Mouse (Mus musculus) 416B (cell line): Measurements from ENCODE around the gene Cc2d1a.

Experiments used
- DNase-seq: peaks from one replicate; pipeline ENCODE4 v3.0.0; 2011; ENCODE audit warnings: low read depth

The Cc2d1a gene

DNA sequence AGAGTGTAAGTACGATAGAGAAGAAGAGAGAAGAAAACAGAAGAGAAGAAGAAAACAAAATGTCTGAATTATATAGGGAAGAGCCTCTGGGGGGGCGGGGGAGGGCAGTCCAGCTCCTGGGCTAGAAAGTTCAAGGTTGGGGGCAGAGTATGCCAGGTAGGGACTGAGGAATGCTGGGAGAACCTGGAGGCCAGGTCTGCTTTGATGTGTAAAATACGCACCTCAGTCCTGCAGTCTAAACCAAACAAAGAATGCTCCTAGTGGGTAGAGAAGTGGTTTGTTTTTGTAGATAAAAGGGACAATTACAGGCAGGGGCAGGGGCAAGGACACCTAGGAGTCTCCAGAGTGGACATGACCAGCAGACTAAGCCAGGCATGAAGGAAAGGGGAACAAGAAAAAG, 29.7 kb upstream of the Cc2d1a start:
- no peak for DNase-seq

DNA sequence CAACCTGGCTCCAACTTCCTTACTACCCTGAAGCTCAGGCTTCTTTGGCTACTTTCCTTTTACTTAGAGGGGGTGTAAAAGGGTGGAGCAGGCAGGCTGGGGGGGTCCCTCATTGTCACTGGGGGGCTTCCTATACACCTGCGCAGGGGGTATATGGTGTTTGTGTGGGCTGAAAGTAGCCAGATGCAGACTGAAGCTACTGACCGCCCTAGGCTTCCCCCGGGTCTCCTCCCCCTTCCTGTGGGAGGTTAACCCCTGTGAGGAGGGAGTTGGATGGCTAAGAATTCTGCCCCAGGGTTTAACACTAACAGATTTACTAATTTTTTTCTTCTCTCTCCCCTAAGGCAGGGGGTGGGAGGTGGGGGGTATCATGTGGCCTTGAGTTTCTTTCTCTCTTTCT, 28.8 kb upstream of the Cc2d1a start:
- DNase-seq: no peak

DNA sequence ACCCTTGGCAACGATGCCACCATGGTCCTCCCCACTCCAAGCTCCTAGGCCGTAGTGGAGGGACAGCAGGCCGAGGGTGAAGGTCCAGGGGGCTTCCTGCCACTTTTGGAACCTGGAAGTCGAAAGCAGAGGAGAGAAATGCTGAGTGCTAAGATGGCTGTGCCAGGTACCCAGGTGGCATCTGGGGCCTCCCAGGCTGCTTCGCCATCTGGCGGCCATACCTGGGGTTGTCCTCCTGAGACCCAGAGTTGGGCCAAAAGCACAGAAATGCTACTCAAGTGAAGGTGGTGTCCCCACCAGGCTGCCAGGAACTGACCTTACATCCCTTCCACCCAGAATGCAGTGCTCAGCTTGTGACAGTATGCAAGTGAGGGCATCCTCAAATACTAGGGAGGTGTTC, 26.1 kb upstream of the Cc2d1a start:
- DNase-seq: peak; percentile 37

DNA sequence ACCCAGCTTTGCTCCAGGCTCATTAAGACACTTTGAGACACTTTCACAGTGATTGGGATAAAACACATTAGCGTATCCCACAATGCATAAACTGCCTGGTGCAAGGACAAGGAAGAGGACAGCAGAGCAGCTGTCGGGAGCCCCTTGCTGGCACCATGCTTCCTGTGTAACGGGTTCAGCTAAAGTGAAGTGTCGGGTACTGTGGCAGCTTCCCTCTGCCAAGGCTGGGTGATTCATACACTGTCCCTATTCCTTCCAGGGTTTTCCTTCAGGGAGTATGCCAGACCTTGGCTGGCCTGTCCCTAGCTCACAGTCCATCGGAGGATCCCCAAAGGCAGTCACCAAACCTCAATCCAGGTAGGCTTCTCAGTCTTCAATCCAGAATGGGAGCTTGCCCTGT, 22.4 kb upstream of the Cc2d1a start:
- no peak for DNase-seq

DNA sequence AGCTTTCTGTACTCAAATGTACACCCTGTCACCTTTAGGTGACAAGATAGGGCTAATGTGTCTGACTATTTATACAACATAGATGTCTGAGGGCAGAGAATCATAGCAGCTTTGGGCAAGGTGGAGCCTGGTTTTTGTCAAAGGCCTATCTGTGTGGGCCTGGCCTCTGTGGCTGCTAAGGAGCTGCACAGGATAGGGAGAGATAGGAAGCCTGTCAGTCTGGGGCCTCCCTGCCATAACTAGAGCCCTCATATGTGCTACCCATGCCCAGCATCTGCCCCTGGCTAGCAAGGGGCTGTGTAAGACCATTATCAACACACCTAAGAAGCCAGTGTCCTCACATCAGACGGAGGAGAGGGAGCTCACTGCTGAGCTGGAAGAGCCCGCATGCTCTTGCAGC, 20.0 kb upstream of the Cc2d1a start:
- DNase-seq: no peak

DNA sequence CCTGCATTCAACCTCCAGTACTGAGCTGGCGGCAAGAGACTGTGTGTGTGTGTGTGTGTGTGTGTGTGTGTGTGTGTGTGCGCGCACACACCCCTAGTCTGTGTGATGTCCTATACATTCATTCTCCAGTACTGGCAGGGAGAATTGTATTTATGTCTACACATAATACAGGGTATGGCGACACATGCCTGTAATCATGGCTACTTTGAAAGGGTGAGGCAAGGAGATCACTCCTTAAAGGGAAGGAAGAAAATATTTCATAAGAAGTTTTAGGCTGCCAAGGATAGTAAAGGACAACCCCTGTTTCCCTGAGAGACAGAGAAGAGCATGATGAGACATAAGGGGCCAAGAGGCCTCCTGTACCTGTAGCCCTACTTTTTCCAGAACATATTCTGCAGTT, 9.9 kb upstream of the Cc2d1a start:
- DNase-seq: peak; percentile 30

DNA sequence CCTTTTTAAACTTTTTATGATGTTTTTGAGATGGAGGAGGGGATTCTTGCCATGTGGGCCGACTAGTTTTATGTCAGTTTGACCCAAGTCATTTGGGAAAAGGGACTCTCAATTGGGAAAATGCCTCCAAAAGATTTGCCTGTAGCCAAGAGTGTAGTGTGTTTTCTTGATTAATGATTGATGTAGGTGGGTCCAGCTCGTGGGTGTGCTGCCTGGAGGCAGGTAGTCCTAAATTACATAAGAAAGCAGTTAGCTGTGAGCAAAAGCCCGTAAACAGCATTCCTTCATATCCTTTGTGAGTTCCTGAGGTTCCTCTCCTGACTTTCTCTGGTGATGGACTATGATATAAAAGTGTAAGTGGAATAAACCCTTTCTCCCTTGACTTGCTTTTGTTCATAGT, 1.4 kb upstream of the Cc2d1a start:
- DNase-seq: no peak

DNA sequence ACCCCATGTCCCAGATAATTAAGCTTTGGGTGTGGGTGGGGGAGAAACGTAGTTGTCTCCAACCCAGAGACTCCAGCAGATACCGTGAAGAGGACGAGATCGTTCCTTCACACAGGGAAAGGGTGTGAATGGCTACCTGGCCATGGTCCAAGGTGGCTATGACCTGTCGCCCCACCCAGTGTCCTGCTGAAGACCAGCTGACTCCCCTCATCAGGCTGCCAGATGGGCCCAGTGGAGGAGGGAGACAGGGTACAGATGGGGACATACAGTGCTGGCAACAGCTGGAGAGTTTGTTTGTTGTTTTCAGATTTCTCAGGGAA, 755 bp upstream of the Cc2d1a start:
- DNase-seq: no peak

DNA sequence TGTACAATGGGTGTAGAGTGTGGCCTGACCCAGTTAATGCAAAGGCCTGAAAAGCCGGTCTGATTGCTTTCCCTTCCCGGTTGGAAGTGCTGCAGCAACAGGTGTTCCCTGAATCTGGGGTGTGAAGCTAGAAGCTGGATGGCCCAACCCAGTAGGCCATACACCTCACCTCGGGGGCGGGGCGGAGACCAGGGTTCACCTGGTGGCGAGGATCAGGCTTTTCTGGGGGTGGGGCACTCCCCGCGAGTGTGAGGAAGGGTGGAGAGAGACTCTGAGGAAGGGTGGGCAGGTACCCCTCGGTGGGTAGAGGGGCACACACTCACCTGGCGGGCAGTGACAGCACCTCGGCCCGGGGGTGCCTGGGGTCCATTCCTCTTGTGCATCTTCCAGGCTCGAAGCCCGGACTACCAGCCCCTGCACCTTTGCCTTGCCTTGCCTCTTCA, 391 bp downstream of the Cc2d1a start:
- no peak for DNase-seq

DNA sequence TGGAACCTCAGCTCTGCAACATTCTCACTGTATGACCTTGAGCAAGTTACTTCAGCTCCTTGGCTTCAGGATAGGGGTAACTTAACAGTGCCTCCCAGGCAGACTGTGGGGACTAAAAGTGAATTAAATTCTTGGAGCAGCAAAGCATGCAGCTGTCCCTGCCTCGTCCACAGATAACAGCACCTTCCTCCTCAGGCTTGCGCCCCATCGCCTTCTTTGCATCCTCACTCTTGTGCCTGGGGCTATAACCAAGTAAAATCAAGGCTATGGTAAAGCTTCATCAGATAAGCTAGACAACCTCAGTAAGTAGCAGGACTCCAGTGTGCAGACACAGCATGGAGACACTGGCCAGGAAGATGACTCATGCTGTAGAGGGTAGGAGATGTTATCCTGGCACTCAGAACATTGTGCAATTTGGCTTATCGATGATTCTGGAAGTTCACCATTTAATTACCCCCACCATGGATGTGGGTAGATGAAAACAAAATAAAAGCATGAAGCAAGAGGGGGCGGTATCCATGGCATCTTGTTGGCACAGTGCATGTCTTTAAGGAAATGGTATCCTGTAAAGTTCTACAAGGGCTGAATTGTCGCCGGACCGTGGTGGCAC, 3.0 kb downstream of the Cc2d1a start:
- peak; percentile 95 for DNase-seq

DNA sequence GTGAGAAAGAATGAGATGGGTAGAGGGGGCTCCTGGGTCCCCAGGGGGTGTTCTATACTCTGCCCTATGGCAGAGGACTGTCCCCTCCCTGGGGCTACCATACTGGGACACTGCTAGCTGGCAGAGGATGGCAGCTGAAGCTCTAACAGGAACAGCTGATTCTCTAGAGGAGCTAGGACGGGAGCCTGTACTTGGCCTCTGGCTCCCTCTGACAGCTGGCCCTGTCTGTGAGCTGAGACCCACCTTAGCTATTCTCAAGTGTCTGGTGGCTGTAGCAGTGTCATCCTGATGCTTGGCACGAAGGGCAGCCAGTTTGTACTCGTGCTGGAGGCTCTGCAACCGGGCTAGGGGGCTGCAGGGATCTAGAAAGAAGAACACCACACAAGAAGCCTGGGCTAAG, 6.9 kb downstream of the Cc2d1a start:
- no peak for DNase-seq

DNA sequence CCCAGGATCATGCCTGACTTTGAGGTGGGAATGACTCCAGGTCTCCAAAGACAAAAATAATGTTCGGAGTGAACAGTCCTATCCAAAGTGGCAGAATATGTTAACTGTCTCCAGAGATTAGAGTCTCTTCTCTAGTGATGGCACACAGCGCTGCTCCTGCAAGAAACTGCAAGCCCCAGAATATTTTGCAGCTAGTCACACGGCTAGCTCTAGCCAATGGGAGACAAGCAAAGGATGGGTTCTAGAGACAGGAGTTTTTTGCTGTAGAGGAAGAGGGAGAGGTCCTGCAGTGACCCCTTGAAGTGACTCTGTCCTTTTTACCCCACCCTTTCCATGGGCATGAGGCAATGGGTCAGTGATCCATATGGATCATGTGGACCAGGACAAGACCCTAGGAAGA, 9.9 kb downstream of the Cc2d1a start:
- DNase-seq: no peak

DNA sequence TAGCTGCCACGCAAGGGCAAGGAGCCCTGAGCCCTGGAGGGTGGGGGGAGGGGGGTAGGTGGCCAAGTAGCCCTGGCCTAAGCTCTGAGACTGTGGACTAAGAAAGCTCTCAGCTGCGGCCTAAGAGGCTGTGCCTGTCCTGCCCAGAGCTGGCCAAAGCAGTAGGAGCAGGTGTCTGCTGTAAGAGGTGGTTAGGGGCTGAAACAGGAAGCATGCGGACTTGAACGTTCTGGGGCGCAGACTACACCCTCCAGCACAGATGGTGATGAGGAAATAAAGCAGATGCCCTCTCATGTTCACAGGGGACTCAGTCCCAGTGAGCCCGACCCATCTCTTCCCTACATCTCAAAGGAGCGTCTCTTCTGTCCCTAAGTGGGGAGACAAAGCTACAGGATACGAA, 15.5 kb downstream of the Cc2d1a start:
- DNase-seq: no peak

DNA sequence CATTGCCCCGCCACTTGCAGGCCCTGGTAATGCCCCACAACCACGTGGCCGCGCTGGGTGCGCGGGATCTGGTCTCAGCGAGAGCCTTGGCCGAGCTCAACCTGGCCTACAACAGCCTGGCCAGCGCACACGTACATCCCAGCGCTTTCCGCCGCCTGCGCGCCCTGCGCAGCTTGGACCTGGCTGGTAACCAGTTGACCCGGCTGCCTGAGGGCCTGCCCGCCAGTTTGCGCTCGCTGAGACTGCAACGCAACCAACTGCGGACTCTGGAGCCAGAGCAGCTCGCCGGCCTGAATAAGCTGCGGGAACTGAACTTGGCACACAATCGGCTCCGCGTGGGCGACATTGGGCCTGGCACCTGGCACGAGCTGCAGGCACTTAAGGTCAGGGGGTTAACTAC, 16.9 kb downstream of the Cc2d1a start:
- no peak for DNase-seq

DNA sequence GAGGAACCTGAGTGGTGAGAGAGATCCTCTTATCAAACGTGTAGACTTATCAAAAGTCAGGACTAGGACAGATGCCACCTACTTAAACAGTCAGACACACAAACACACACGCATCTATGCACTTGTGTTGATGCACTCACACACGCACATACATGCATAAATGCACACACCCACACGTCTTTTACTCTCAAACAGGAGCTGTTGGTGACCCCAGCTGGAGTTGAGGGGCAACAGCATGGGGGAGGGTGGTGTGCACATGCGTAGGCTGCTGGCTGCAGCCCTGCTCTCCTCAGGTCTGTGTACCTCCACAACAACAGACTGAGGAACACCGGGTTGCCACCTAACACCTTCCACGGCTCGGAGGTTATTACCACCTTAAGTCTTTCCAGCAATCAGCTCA, 19.5 kb downstream of the Cc2d1a start:
- DNase-seq: peak; percentile 30

DNA sequence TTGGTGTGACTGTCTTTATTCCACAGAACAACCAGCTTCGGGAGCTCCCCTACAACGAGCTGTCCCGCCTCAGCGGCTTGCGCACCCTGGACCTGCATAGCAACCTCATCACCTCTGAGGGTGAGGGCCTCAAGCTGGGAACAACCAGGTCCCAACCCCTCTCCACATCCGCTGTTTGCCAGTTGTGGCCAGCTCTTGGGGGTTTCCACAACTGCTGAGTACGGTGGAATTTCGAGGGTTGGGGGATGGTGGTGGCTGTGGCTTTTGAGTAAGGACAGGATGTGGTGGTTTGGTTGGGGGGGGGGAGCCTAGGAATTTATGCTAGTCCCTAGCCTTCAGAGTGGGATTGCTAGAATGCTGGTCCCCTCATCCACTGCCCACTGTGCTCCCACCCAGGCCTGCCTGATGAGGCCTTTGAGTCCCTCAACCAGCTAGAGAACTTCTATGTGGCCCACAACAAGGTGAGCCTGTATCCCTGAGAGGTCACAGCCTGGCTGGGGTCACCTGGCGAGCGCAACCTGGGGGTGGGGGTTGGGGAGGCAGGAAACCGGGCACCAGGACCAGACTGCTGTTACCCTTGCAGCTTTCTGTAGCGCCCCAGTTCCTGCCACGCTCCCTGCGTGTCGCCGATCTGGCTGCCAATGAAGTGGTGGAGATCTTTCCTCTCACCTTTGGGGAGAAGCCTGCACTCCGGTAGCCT, 20.4 kb downstream of the Cc2d1a start:
- DNase-seq: peak; percentile 75

DNA sequence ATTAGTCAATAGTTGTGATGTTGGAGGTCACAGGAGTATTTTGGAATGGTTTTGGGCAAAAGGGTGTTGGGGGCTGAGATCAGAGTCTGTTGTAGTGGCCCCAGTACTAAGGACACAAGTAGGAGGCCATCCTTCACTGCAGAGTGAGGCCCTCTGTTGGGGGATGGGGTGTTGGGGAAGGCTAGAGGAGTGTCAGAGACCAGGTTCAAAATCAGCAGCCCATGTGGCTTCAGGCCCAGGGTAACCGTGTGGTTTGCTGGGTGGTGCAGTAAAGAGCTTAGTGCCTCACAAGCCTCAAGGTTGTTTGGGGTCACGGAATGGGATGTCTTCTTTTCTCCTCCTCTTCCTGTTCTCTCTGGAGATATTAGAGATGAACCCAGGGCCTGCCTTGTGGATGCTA, 21.0 kb downstream of the Cc2d1a start:
- DNase-seq: no peak

DNA sequence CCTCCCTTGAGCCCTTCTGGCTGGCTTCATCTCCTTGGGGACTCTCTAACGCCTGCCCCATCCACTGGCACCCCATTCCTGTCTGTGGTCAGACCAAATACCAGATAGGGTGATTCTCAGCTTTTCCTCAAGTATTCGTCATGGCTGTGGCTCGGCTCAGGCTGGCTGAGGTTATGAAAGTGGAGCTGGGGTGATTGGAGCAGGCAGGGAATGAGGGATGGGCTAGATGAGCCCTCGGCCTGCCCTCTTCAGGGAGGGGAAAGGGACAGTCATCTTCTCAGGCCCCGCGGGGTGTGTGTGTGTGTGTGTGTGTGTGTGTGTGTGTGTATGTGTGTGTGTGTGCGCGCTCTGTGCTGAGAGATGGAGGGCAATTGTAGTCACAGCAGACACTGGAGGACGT, 22.1 kb downstream of the Cc2d1a start, which contains the start of gene Podnl1:
Gene Podnl1, plus strand, starts transcription at position 334 of the 400 bp plus-strand sequence.
- DNase-seq: no peak

DNA sequence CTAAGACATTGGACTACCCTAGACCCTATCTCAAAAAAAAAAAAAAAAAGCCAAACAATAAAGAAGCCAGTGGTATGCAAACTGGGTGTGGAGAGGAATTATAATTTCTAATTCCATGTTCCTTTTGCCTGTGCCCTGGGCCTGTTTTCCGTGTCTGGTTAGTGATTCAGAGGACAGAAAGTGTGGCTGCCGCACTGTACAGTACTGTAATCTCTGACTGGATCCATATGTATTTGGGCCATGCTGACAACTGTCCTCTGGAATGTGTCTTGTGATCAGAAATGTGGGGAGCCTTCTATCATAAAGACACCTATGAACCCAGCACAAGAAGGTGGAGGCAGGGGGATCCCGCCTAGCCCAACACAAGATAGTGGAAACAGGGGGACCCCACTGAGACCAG, 25.6 kb downstream of the Cc2d1a start:
- no peak for DNase-seq

DNA sequence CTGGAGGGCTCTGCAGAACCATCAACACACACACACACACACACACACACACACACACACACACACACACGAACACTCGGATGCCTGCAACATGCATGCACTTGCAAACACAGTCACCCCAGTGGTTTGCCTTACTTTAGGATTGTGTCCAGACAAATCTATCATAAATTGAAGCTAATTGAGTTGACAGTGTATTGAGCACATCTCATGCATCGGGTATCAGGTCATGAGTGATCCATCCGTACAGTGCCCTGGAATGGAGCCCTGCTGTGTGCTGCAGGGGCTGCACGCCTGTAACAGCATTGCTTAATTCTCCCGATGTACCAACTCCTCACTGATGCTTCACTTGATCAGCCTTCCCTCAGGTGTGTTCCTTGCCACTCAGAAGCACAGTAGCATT, 32.1 kb downstream of the Cc2d1a start:
- no peak for DNase-seq

DNA sequence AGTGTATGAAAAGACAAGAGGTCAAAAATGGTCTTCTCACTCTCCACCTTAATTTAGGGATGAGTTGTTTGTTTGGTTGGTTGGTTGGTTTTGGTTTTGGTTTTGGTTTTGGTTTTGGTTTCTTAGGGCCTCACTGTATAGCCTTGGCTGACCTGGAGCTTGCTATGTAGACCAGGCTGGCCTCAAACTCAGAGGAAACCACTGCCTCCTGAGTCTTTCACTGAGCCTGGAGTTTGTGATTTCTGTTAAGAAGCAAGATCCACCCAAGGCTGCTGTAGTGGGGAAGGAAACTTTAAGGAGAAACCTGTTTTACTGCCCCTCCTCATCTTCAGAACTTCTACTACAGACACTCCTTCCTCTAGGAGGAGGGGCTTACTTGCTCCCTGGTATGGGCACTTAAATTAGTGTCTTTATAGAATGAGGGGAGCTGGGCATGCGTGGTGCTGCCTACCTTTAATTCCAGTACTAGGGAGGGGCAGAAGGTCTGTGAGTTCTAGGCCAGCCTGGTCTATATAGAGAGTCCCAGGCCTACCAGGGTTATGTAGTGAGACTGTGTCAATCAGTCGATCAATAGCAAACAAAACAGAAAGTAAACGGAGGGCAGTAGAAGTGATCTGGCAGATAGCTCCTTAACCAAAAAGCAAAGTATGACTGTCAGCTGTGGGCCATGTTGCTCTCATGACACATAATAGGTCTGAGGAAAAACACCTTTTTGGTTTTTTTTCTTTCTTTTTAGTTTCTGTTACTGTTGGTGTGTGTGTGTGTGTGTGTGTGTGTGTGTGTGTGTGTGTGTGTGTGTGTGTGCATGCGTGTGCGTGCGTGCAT, 41.3 kb downstream of the Cc2d1a start:
- DNase-seq: no peak

DNA sequence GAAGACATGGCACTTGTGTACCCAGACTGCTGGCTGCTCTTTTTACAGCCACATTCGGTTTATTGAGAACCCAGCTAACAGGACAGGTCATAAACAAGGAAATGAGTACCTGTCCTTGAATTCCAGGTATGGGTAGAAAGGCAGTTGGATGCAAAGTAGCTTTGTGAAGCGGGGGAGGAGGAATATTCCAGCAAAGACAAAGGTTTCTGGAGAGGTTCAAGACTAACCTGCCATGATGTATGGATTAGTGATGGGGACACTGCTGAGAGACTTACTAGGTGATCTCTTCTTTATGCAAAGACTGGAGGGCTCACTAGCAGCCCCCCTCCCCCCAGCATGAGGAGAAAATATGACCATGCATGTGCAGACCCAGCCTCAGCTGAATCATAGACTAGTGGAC, 42.1 kb downstream of the Cc2d1a start:
- DNase-seq: no peak
